In the genomic region with DNA sequence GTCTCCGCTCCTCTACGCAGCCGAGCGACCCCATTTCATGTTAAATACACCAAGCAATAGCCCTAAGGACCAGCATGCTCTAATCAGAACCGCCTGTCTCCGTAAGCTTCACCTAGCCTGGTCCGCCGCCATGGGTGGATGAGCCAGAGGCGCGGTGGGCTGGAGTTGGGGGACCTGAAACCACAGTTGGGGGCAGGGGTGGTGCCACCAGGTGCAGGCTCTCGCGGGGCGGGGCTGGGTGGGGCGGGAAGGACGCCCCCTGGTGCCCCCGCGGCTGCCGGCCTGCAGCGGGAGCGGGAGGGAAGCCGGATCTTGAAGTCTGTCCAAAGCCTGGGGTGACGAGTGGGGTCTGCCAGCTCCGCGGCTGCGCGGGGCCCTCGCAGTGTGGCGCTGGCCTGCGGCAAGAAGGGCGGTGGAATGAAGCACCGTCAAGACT, we compare ENCODE assay signal across 8 mouse cellular contexts. TPM values are rescaled to one million over a fixed set of nuclear protein-coding genes. Genes with fewer than 3 reads are reported as not detected.
DNase-seq lines count a peak whose midpoint lies in the region; ATAC-seq and TF ChIP-seq lines count a peak whose summit lies in the region.

No protein-coding gene starts in this region.

- peak overlapping the region; percentile 57 for H3K4me3 ChIP-seq in embryonic facial prominence, embryonic 10.5 days
- peak overlapping the region; percentile 32 for H3K4me3 ChIP-seq in hindbrain, embryonic 12.5 days
- peak overlapping the region; percentile 22 for H3K4me3 ChIP-seq in limb, embryonic 14.5 days (replicated peaks; ENCODE audit: low read length)
- no peak overlapping the region for H3K4me3 ChIP-seq in neural tube, embryonic 11.5 days (ENCODE audit: low read depth, low read length)

- DNase-seq in adrenal gland, postnatal 14 days: peak; percentile 17
- DNase-seq in adrenal gland, postnatal 36 days: no peak
- peak; percentile 69 for DNase-seq in embryonic facial prominence, embryonic 10.5 days (ENCODE audit: low spot score)
- peak; percentile 50 for DNase-seq in limb, embryonic 14.5 days (ENCODE audit: low spot score)
- peak; percentile 37 for DNase-seq in neural tube, embryonic 11.5 days (ENCODE audit: low spot score)
- DNase-seq in left cerebral cortex, postnatal 25 days (ENCODE audit: low spot score in 2 of 2): no peak

- peaks cover 15% of the 10 kb centered on the region for H3K36me3 ChIP-seq in embryonic facial prominence, embryonic 10.5 days (replicated peaks)
- H3K36me3 ChIP-seq in hindbrain, embryonic 12.5 days: no peaks in the 10 kb centered on the region
- H3K36me3 ChIP-seq in limb, embryonic 14.5 days (ENCODE audit: control insufficient read depth, insufficient read depth, low read length): peaks cover 8% of the 10 kb centered on the region
- H3K36me3 ChIP-seq in neural tube, embryonic 11.5 days (ENCODE audit: control insufficient read depth, insufficient read depth, low read length): no peaks in the 10 kb centered on the region

- no peaks in the 10 kb centered on the region for H3K9me3 ChIP-seq in embryonic facial prominence, embryonic 10.5 days
- H3K9me3 ChIP-seq in hindbrain, embryonic 12.5 days (replicated peaks): no peaks in the 10 kb centered on the region
- H3K9me3 ChIP-seq in limb, embryonic 14.5 days (ENCODE audit: control insufficient read depth, low read length): no peaks in the 10 kb centered on the region
- no peaks in the 10 kb centered on the region for H3K9me3 ChIP-seq in neural tube, embryonic 11.5 days (ENCODE audit: control insufficient read depth, low read length)

- intact Hi-C loops in left cerebral cortex, postnatal 25 days (cut with DNase I): no loop called here

- peaks cover 82% of the 10 kb centered on the region for H3K27me3 ChIP-seq in embryonic facial prominence, embryonic 10.5 days (replicated peaks; ENCODE audit: low read depth, poor library complexity, severe bottlenecking)
- peaks cover 60% of the 10 kb centered on the region for H3K27me3 ChIP-seq in hindbrain, embryonic 12.5 days
- H3K27me3 ChIP-seq in limb, embryonic 14.5 days (ENCODE audit: control insufficient read depth, insufficient read depth, low read length): no peaks in the 10 kb centered on the region
- H3K27me3 ChIP-seq in neural tube, embryonic 11.5 days (ENCODE audit: control insufficient read depth, insufficient read depth, low read length): peaks cover 17% of the 10 kb centered on the region

- 3% methylated on average over 31 of the region's 31 CpGs for WGBS in embryonic facial prominence, embryonic 10.5 days
- WGBS in hindbrain, embryonic 12.5 days: 4% methylated on average over 31 of the region's 31 CpGs
- WGBS in limb, embryonic 14.5 days: 3% methylated on average over 24 of the region's 31 CpGs
- 6% methylated on average over 30 of the region's 31 CpGs for WGBS in neural tube, embryonic 11.5 days

- TF ChIP-seq POLR2A in limb, embryonic 14.5 days (IDR thresholded peaks at IDR 0.05; ENCODE audit: borderline replicate concordance, extremely low read depth, insufficient read depth, insufficient read length): no peak

- peak overlapping the region; percentile 50 for H3K9ac ChIP-seq in hindbrain, embryonic 12.5 days
- H3K9ac ChIP-seq in limb, embryonic 14.5 days (ENCODE audit: low read depth, low read length, severe bottlenecking): 0 out of 2 replicates have a peak overlapping the region, but pooled peaks have one; percentile 18
- H3K9ac ChIP-seq in neural tube, embryonic 11.5 days (ENCODE audit: low read length): no peak overlapping the region

- H3K4me2 ChIP-seq in hindbrain, embryonic 12.5 days (replicated peaks): peak overlapping the region; percentile 63
- peak overlapping the region; percentile 57 for H3K4me2 ChIP-seq in limb, embryonic 14.5 days (replicated peaks; ENCODE audit: low read depth, low read length, severe bottlenecking)
- H3K4me2 ChIP-seq in neural tube, embryonic 11.5 days (ENCODE audit: low read depth): peak overlapping the region; percentile 43

- ATAC-seq in hindbrain, embryonic 12.5 days (ENCODE audit: low FRiP score): peak; percentile 56; the same call in 1 of the 2 replicates
- ATAC-seq in limb, embryonic 14.5 days (ENCODE audit: low FRiP score, low read depth): peak; percentile 58
- ATAC-seq in neural tube, embryonic 11.5 days (ENCODE audit: insufficient read depth, low FRiP score, low TSS enrichment): peak; percentile 65
- ATAC-seq in megakaryocyte-erythroid progenitor cell, adult 5-6 weeks (replicated peaks; ENCODE audit: low FRiP score, low TSS enrichment, poor library complexity, severe bottlenecking): no peak

- H3K4me1 ChIP-seq in embryonic facial prominence, embryonic 10.5 days: peaks cover 33% of the 10 kb centered on the region
- H3K4me1 ChIP-seq in hindbrain, embryonic 12.5 days: peaks cover 9% of the 10 kb centered on the region
- H3K4me1 ChIP-seq in limb, embryonic 14.5 days (ENCODE audit: control insufficient read depth, insufficient read depth, low read length): peaks cover 35% of the 10 kb centered on the region
- H3K4me1 ChIP-seq in neural tube, embryonic 11.5 days (ENCODE audit: control insufficient read depth, insufficient read depth, low read length): no peaks in the 10 kb centered on the region

- H3K27ac ChIP-seq in embryonic facial prominence, embryonic 10.5 days (replicated peaks): peak overlapping the region; percentile 68
- H3K27ac ChIP-seq in hindbrain, embryonic 12.5 days: no peak overlapping the region
- H3K27ac ChIP-seq in limb, embryonic 14.5 days (replicated peaks; ENCODE audit: low read depth, low read length): 0 out of 2 replicates have a peak overlapping the region, but pooled peaks have one; percentile 9
- no peak overlapping the region for H3K27ac ChIP-seq in neural tube, embryonic 11.5 days (ENCODE audit: low read depth, low read length)

RNA-seq across cellular contexts. Expression of gene Gm15217, which starts 1.1 kb away (rescaled TPM):
- not detected in 2 replicates for total RNA-seq in adrenal gland, postnatal 14 days (2021)
- not detected for total RNA-seq in adrenal gland, postnatal 36 days (2021)
- polyA plus RNA-seq in embryonic facial prominence, embryonic 10.5 days (2016; fragmentation: Nextera tagmentation; extraction: Ambion mirVana): not detected in 2 replicates
- not detected in 2 replicates for polyA plus RNA-seq in hindbrain, embryonic 12.5 days (2016; fragmentation: Nextera tagmentation; extraction: Ambion mirVana)
- polyA plus RNA-seq in limb, embryonic 14.5 days (2012; rRNA removed): not detected in 2 replicates
- polyA plus RNA-seq in limb, embryonic 14.5 days (2014; fragmentation: Nextera tagmentation; extraction: Ambion mirVana): not detected in 2 replicates
- not detected in 2 replicates for polyA plus RNA-seq in neural tube, embryonic 11.5 days (2014; fragmentation: Nextera tagmentation; extraction: Ambion mirVana)
- not detected in 2 replicates for total RNA-seq in megakaryocyte-erythroid progenitor cell, adult 5-6 weeks (2014; fragmentation: Nextera tagmentation)
- not detected in 2 replicates for total RNA-seq in megakaryocyte-erythroid progenitor cell, adult 5-6 weeks (2017)
- total RNA-seq in left cerebral cortex, postnatal 25 days (2021): not detected

RNA-seq across cellular contexts. Expression of gene Bmp4, which starts 10.2 kb away (rescaled TPM):
- 6.2 and 9.4 TPM in 2 replicates for total RNA-seq in adrenal gland, postnatal 14 days (2021)
- 10 to 100 TPM; 12.1 to 18.5 TPM for total RNA-seq in adrenal gland, postnatal 36 days (2021)
- polyA plus RNA-seq in embryonic facial prominence, embryonic 10.5 days (2016; fragmentation: Nextera tagmentation; extraction: Ambion mirVana): 22.9 and 24.8 TPM in 2 replicates
- polyA plus RNA-seq in hindbrain, embryonic 12.5 days (2016; fragmentation: Nextera tagmentation; extraction: Ambion mirVana): 16.6 and 25.0 TPM in 2 replicates
- polyA plus RNA-seq in limb, embryonic 14.5 days (2012; rRNA removed): 53.4 and 70.0 TPM in 2 replicates
- polyA plus RNA-seq in limb, embryonic 14.5 days (2014; fragmentation: Nextera tagmentation; extraction: Ambion mirVana): 20.3 and 23.3 TPM in 2 replicates
- 21.2 and 22.5 TPM in 2 replicates for polyA plus RNA-seq in neural tube, embryonic 11.5 days (2014; fragmentation: Nextera tagmentation; extraction: Ambion mirVana)
- total RNA-seq in megakaryocyte-erythroid progenitor cell, adult 5-6 weeks (2014; fragmentation: Nextera tagmentation): not detected in 2 replicates
- not detected in 2 replicates for total RNA-seq in megakaryocyte-erythroid progenitor cell, adult 5-6 weeks (2017)
- total RNA-seq in left cerebral cortex, postnatal 25 days (2021): 1 to 10 TPM; 7.1 to 8.5 TPM

Comparison
In these comparisons a context has a peak if more than half of its experiments do, and no peak if none do; other contexts are left out.
1. DNase-seq: peak in adrenal gland, postnatal 14 days (single experiment), embryonic facial prominence, embryonic 10.5 days (single experiment), limb, embryonic 14.5 days (single experiment) and neural tube, embryonic 11.5 days (single experiment); none in adrenal gland, postnatal 36 days (0 of 2) and left cerebral cortex, postnatal 25 days (0 of 2).
2. H3K27ac ChIP-seq: peak in embryonic facial prominence, embryonic 10.5 days (single experiment) and limb, embryonic 14.5 days (single experiment); none in hindbrain, embryonic 12.5 days (single experiment) and neural tube, embryonic 11.5 days (single experiment).
3. Peak in every context shown above with its lines, with median percentiles within 50 percentile points of each other: H3K4me2 ChIP-seq.